Mouse (Mus musculus) MEL (cell line): ENCODE data around the gene Exd2.

Experiments
- CHD1 ChIP-seq: IDR thresholded peaks from 2 replicates; pipeline ENCODE4 v1.6.1; 2012; ENCODE audit warnings: low read depth, mild to moderate bottlenecking, inconsistent platforms, low read length, improper control_type of control experiment
- CTCF ChIP-seq, 3 experiments: IDR thresholded peaks in 2 of 3; conservative IDR thresholded peaks in 1 of 3; 2 replicates each; pipeline ENCODE4 v1.5.1; 2011 to 2012; ENCODE audit warnings: low read length in 3 of 3, low read depth in 2 of 3, mild to moderate bottlenecking in 2 of 3, improper control_type of control experiment in 1 of 3, inconsistent platforms in 1 of 3, mixed read lengths in 1 of 3, moderate library complexity in 1 of 3; ENCODE audit not compliant: control insufficient read depth in 1 of 3, insufficient read depth in 1 of 3, poor library complexity in 1 of 3, severe bottlenecking in 1 of 3
- ELF1 ChIP-seq: IDR thresholded peaks from 2 replicates; pipeline ENCODE4 v1.6.1; 2014; ENCODE audit warnings: low read depth, mild to moderate bottlenecking, inconsistent platforms, low read length, improper control_type of control experiment, moderate library complexity
- GATA1 ChIP-seq: IDR thresholded peaks from 2 replicates; pipeline ENCODE4 v1.6.1; 2011; ENCODE audit warnings: low read depth, low read length, improper control_type of control experiment
- MAFK ChIP-seq: IDR thresholded peaks from 2 replicates; pipeline ENCODE4 v1.6.1; 2011; ENCODE audit warnings: low read depth, mild to moderate bottlenecking, low read length, improper control_type of control experiment, borderline replicate concordance
- MAZ ChIP-seq: IDR thresholded peaks from 2 replicates; pipeline ENCODE4 v1.6.1; 2012; ENCODE audit warnings: low read depth, mild to moderate bottlenecking, inconsistent platforms, low read length, improper control_type of control experiment
- MXI1 ChIP-seq: IDR thresholded peaks from 2 replicates; pipeline ENCODE4 v1.6.1; 2011; ENCODE audit warnings: mild to moderate bottlenecking, low read depth, low read length, improper control_type of control experiment
- NRF1 ChIP-seq: IDR thresholded peaks from 2 replicates; pipeline ENCODE4 v1.6.1; 2014; ENCODE audit warnings: low read depth, mild to moderate bottlenecking, inconsistent platforms, low read length, improper control_type of control experiment, moderate library complexity; ENCODE audit not compliant: poor library complexity, insufficient read depth, severe bottlenecking
- SMC3 ChIP-seq: IDR thresholded peaks from 2 replicates; pipeline ENCODE4 v1.6.1; 2011; ENCODE audit warnings: low read depth, low read length, improper control_type of control experiment
- UBTF ChIP-seq: IDR thresholded peaks from 2 replicates; pipeline ENCODE4 v1.6.1; 2012; ENCODE audit warnings: low read depth, mild to moderate bottlenecking, inconsistent platforms, low read length, improper control_type of control experiment, moderate library complexity, borderline replicate concordance; ENCODE audit not compliant: insufficient read depth

GRCm38 (mm10) chr12:80519621-80520332 is 56.9 kb downstream of the Exd2 start:
- no peak for TF ChIP-seq MAFK
- TF ChIP-seq CTCF (IDR thresholded peaks at IDR 0.05 in 2 of 3, conservative IDR thresholded peaks at IDR 0.05 in 1 of 3; ENCODE audit: control insufficient read depth in 1 of 3, insufficient read depth in 1 of 3, low read depth in 2 of 3, low read length in 3 of 3, poor library complexity in 1 of 3, severe bottlenecking in 1 of 3): peak in 2 of 3 experiments; percentile 3 to 27; a peak in 1 of 6 replicates
- no peak for TF ChIP-seq MXI1
- no peak for TF ChIP-seq NRF1
- no peak for TF ChIP-seq ELF1
- no peak for TF ChIP-seq UBTF
- TF ChIP-seq GATA1: no peak
- TF ChIP-seq MAZ: no peak
- TF ChIP-seq CHD1: no peak
- TF ChIP-seq SMC3: no peak
